Mouse (Mus musculus) spleen, postnatal 0 days (tissue): Measurements from ENCODE around the gene Il1b. TPM values are rescaled to one million over a fixed set of nuclear protein-coding genes. Genes with fewer than 3 reads are reported as not detected.

Experiments
- polyA plus RNA-seq: library from polyadenylated mRNA; unstranded; fragments of >200 nt; fragmentation: Nextera tagmentation; extraction: Ambion mirVana; gene quantifications from 2 replicates; pipeline ENCODE4 v1.2.1, GENCODE M21; 2015

Gene Il1b
- 8.8 and 9.2 TPM in 2 replicates for polyA plus RNA-seq

GRCm38 (mm10) chr2:129371039-129371438 is at the start of gene Il1b:
TSS of gene Il1b (minus strand) at chr2:129371139.

Other genes starting within 250 kb of the Il1b start
- 11.2 and 15.4 TPM in 2 replicates for gene Chchd5, start 241.4 kb downstream of the Il1b start, polyA plus RNA-seq
- gene Slc20a1, start 172.4 kb downstream of the Il1b start, polyA plus RNA-seq: 35.1 and 38.7 TPM in 2 replicates
- 25.4 and 26.7 TPM in 2 replicates for gene Ckap2l, start 73.9 kb downstream of the Il1b start, polyA plus RNA-seq
- 0.75 and 0.81 TPM in 2 replicates for gene Il1a, start 61.2 kb downstream of the Il1b start, polyA plus RNA-seq
- gene F830045P16Rik, start 165.5 kb upstream of the Il1b start, polyA plus RNA-seq: 0.08 TPM in 1 of 2 replicates, not detected in the other
- gene Sirpa, start 221.7 kb upstream of the Il1b start, polyA plus RNA-seq: 32.9 and 49.6 TPM in 2 replicates